Mouse (Mus musculus): Measurements from ENCODE around the gene Mb. TPM values are rescaled to one million over a fixed set of nuclear protein-coding genes. Genes with fewer than 3 reads are reported as not detected.

The Mb gene
- polyA plus RNA-seq, 1 experiment from 2014 or later = 0.35 TPM

- H3K36me3 ChIP-seq (ENCODE audit: control insufficient read depth, insufficient read depth, low read length) = peaks cover 77% of the 10 kb centered on the region
- no peak for ATAC-seq (replicated peaks; ENCODE audit: low FRiP score, low TSS enrichment, low read depth)
These were observed 35.3 kb upstream of the Mb start for GRCm38 (mm10) chr15:77085818-77086217.

GRCm38 (mm10) chr15:77081454-77081853 is 31.0 kb upstream of the Mb start:
- H3K4me2 ChIP-seq (ENCODE audit: low read length) = no peak overlapping the region
- H3K4me3 ChIP-seq (ENCODE audit: low read depth, low read length) = no peak overlapping the region
- H3K9me3 ChIP-seq (ENCODE audit: control insufficient read depth, low read length) = no peaks in the 10 kb centered on the region
- no peaks in the 10 kb centered on the region for H3K4me1 ChIP-seq (replicated peaks; ENCODE audit: control insufficient read depth, insufficient read depth, low read length)
- H3K27me3 ChIP-seq (replicated peaks; ENCODE audit: control insufficient read depth, insufficient read depth, low read length) = no peaks in the 10 kb centered on the region
- ATAC-seq (replicated peaks; ENCODE audit: low FRiP score, low TSS enrichment, low read depth) = no peak
- 90% methylated on average over 5 of the region's 5 CpGs for WGBS
- H3K36me3 ChIP-seq (ENCODE audit: control insufficient read depth, insufficient read depth, low read length) = peaks cover 78% of the 10 kb centered on the region
- no peak for DNase-seq (ENCODE audit: low spot score)
- no peak overlapping the region for H3K9ac ChIP-seq (ENCODE audit: low read length)
- H3K27ac ChIP-seq (ENCODE audit: low read depth) = no peak overlapping the region

More at GRCm38 (mm10) chr15:77085818-77086217, 35.3 kb upstream of the Mb start:
- Histone ChIP-seq H3K9me3 (ENCODE audit: control insufficient read depth, low read length) (no peaks in the 10 kb centered on the region), H3K4me3 (ENCODE audit: low read depth, low read length) (no peak overlapping the region), H3K27ac (ENCODE audit: low read depth) (no peak overlapping the region), H3K4me2 (ENCODE audit: low read length) (no peak overlapping the region), H3K4me1 (replicated peaks; ENCODE audit: control insufficient read depth, insufficient read depth, low read length) (no peaks in the 10 kb centered on the region), H3K9ac (ENCODE audit: low read length) (no peak overlapping the region), H3K27me3 (replicated peaks; ENCODE audit: control insufficient read depth, insufficient read depth, low read length) (no peaks in the 10 kb centered on the region)
- no peak for DNase-seq (ENCODE audit: low spot score)
- WGBS = 89% methylated on average over 7 of the region's 7 CpGs

- 74% methylated on average over 14 of the region's 14 CpGs for WGBS
- ATAC-seq (replicated peaks; ENCODE audit: low FRiP score, low TSS enrichment, low read depth) (no peak; the same call in 1 of the 2 replicates), DNase-seq (ENCODE audit: low spot score) (no peak)
- no peaks in the 10 kb centered on the region for H3K9me3 ChIP-seq (ENCODE audit: control insufficient read depth, low read length)
- H3K27ac ChIP-seq (ENCODE audit: low read depth) = no peak overlapping the region
- H3K4me2 ChIP-seq (ENCODE audit: low read length) = no peak overlapping the region
- no peaks in the 10 kb centered on the region for H3K27me3 ChIP-seq (replicated peaks; ENCODE audit: control insufficient read depth, insufficient read depth, low read length)
- no peaks in the 10 kb centered on the region for H3K4me1 ChIP-seq (replicated peaks; ENCODE audit: control insufficient read depth, insufficient read depth, low read length)
- H3K36me3 ChIP-seq (ENCODE audit: control insufficient read depth, insufficient read depth, low read length) = peaks cover 84% of the 10 kb centered on the region
- H3K9ac ChIP-seq (ENCODE audit: low read length) = no peak overlapping the region
- no peak overlapping the region for H3K4me3 ChIP-seq (ENCODE audit: low read depth, low read length)
These were observed 30.3 kb upstream of the Mb start for GRCm38 (mm10) chr15:77080684-77081254.

GRCm38 (mm10) chr15:77079890-77080361 is 29.5 kb upstream of the Mb start:
- ATAC-seq (replicated peaks; ENCODE audit: low FRiP score, low TSS enrichment, low read depth) = no peak
- no peaks in the 10 kb centered on the region for H3K27me3 ChIP-seq (replicated peaks; ENCODE audit: control insufficient read depth, insufficient read depth, low read length)
- H3K36me3 ChIP-seq (ENCODE audit: control insufficient read depth, insufficient read depth, low read length) = peaks cover 78% of the 10 kb centered on the region
- H3K4me1 ChIP-seq (replicated peaks; ENCODE audit: control insufficient read depth, insufficient read depth, low read length) = no peaks in the 10 kb centered on the region
- H3K9me3 ChIP-seq (ENCODE audit: control insufficient read depth, low read length) = no peaks in the 10 kb centered on the region
- no peak overlapping the region for H3K4me2 ChIP-seq (ENCODE audit: low read length)
- H3K9ac ChIP-seq (ENCODE audit: low read length) = no peak overlapping the region
- H3K4me3 ChIP-seq (ENCODE audit: low read depth, low read length) = no peak overlapping the region
- no peak for DNase-seq (ENCODE audit: low spot score)
- H3K27ac ChIP-seq (ENCODE audit: low read depth) = no peak overlapping the region
- WGBS = 77% methylated on average over 11 of the region's 11 CpGs

- H3K27ac ChIP-seq (ENCODE audit: low read depth) = no peak overlapping the region
- 84% methylated on average over 14 of the region's 14 CpGs for WGBS
- H3K4me3 ChIP-seq (ENCODE audit: low read depth, low read length) = no peak overlapping the region
- no peaks in the 10 kb centered on the region for H3K4me1 ChIP-seq (replicated peaks; ENCODE audit: control insufficient read depth, insufficient read depth, low read length)
- H3K9ac ChIP-seq (ENCODE audit: low read length) = no peak overlapping the region
- H3K9me3 ChIP-seq (ENCODE audit: control insufficient read depth, low read length) = no peaks in the 10 kb centered on the region
- no peak overlapping the region for H3K4me2 ChIP-seq (ENCODE audit: low read length)
- peaks cover 73% of the 10 kb centered on the region for H3K36me3 ChIP-seq (ENCODE audit: control insufficient read depth, insufficient read depth, low read length)
- no peak for ATAC-seq (replicated peaks; ENCODE audit: low FRiP score, low TSS enrichment, low read depth)
- H3K27me3 ChIP-seq (replicated peaks; ENCODE audit: control insufficient read depth, insufficient read depth, low read length) = no peaks in the 10 kb centered on the region
- DNase-seq (ENCODE audit: low spot score) = no peak
These were observed 28.9 kb upstream of the Mb start for GRCm38 (mm10) chr15:77079256-77079822.

- H3K9me3 ChIP-seq (ENCODE audit: control insufficient read depth, low read length) = no peaks in the 10 kb centered on the region
- H3K4me3 ChIP-seq (ENCODE audit: low read depth, low read length) = no peak overlapping the region
- ATAC-seq (replicated peaks; ENCODE audit: low FRiP score, low TSS enrichment, low read depth) (no peak), DNase-seq (ENCODE audit: low spot score) (no peak)
- 76% methylated on average over 3 of the region's 3 CpGs for WGBS
- H3K36me3 ChIP-seq (ENCODE audit: control insufficient read depth, insufficient read depth, low read length) = peaks cover 67% of the 10 kb centered on the region
- no peak overlapping the region for H3K4me2 ChIP-seq (ENCODE audit: low read length)
- no peaks in the 10 kb centered on the region for H3K27me3 ChIP-seq (replicated peaks; ENCODE audit: control insufficient read depth, insufficient read depth, low read length)
- no peaks in the 10 kb centered on the region for H3K4me1 ChIP-seq (replicated peaks; ENCODE audit: control insufficient read depth, insufficient read depth, low read length)
- no peak overlapping the region for H3K27ac ChIP-seq (ENCODE audit: low read depth)
- no peak overlapping the region for H3K9ac ChIP-seq (ENCODE audit: low read length)
These were observed 28.3 kb upstream of the Mb start for GRCm38 (mm10) chr15:77078786-77079185.

- 89% methylated on average over 9 of the region's 9 CpGs for WGBS
- DNase-seq (ENCODE audit: low spot score) (no peak), ATAC-seq (replicated peaks; ENCODE audit: low FRiP score, low TSS enrichment, low read depth) (no peak)
- Histone ChIP-seq H3K36me3 (ENCODE audit: control insufficient read depth, insufficient read depth, low read length) (peaks cover 60% of the 10 kb centered on the region), H3K4me2 (ENCODE audit: low read length) (no peak overlapping the region), H3K4me3 (ENCODE audit: low read depth, low read length) (no peak overlapping the region), H3K4me1 (replicated peaks; ENCODE audit: control insufficient read depth, insufficient read depth, low read length) (no peaks in the 10 kb centered on the region), H3K27ac (ENCODE audit: low read depth) (no peak overlapping the region), H3K9me3 (ENCODE audit: control insufficient read depth, low read length) (no peaks in the 10 kb centered on the region), H3K9ac (ENCODE audit: low read length) (no peak overlapping the region), H3K27me3 (replicated peaks; ENCODE audit: control insufficient read depth, insufficient read depth, low read length) (no peaks in the 10 kb centered on the region)
These were observed 27.4 kb upstream of the Mb start for GRCm38 (mm10) chr15:77077906-77078305.

GRCm38 (mm10) chr15:77076523-77076922 is 26.1 kb upstream of the Mb start:
- 80% methylated on average over 3 of the region's 3 CpGs for WGBS
- peaks cover 47% of the 10 kb centered on the region for H3K36me3 ChIP-seq (ENCODE audit: control insufficient read depth, insufficient read depth, low read length)
- no peak overlapping the region for H3K9ac ChIP-seq (ENCODE audit: low read length)
- no peak for ATAC-seq (replicated peaks; ENCODE audit: low FRiP score, low TSS enrichment, low read depth)
- no peak overlapping the region for H3K27ac ChIP-seq (ENCODE audit: low read depth)
- no peak overlapping the region for H3K4me3 ChIP-seq (ENCODE audit: low read depth, low read length)
- no peaks in the 10 kb centered on the region for H3K27me3 ChIP-seq (replicated peaks; ENCODE audit: control insufficient read depth, insufficient read depth, low read length)
- DNase-seq (ENCODE audit: low spot score) = no peak
- no peak overlapping the region for H3K4me2 ChIP-seq (ENCODE audit: low read length)
- no peaks in the 10 kb centered on the region for H3K9me3 ChIP-seq (ENCODE audit: control insufficient read depth, low read length)
- 0 out of 2 replicates have a peak, but pooled peaks cover 8% of the 10 kb centered on the region for H3K4me1 ChIP-seq (replicated peaks; ENCODE audit: control insufficient read depth, insufficient read depth, low read length)
